Mouse (Mus musculus) kidney, postnatal 25 days (tissue): Measurements from ENCODE around the gene Fto.

Experiments used
- DNase-seq, 2 experiments: peaks; one replicate each; pipeline ENCODE4 v3.0.0; 2021; ENCODE audit warnings: mixed read lengths in 2 of 2

The Fto gene

DNA sequence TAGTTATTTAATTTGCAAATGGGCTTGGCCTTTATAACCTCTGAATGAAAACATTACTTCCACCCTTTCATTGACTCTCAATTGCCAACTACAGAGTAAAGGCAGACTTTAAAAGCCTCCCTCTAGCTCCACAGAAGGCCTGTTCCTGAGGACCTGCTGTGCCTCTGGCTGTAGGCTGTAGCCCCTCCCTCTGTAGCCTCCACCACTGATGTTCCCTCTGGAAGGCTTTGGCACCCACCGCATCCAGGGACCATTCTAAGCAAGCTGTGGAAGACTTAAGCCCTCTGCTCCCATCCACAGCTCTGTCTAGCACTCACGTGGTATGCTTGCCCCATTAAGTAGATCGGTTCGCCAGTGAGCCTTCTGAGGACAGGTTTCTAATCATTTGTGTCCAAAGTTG lies 258.7 kb downstream of the Fto start:
- no peak for DNase-seq

DNA sequence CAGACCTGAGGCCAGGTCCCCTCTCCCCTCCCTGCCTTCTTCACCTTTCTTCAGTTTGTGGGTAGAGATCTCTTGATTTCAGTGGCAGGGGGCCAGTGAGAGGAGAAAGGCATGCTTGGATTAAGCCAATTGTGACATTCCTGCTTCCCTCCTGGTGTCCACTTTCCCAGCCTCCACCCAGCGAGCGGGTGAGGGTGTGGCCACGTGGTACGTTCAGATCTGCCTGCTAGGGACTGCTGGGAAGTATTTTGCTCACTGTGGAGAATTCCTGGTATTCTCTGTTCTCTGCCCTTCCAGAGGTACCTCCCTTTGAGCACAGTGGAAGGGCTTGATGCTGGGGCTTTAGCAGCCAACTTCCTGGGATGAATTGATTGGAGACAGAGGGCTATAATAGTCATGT lies 259.3 kb downstream of the Fto start:
- peak; percentile 60 to 85 for DNase-seq

DNA sequence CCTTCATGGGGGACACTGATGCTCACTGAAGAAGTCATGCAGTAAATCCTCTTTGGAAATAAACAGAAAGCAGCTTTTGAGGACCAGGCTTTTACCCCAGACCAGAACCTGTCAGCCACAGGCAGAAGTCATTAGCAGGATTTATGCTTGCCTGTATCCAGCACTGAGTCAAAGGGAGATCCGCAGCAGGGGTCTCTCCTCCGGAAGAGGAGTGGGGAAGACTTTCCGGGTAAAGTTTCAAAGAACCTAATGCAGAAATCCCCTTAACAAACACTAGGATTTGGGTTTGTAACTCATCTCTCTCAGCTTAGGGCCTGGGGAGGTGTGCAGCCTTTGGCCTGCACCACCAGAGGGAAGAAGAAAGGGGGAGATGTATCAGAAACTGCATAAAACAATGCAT lies 262.3 kb downstream of the Fto start:
- no peak for DNase-seq

GRCm38 (mm10) chr8:91576086-91576917 lies 263.0 kb downstream of the Fto start:
- DNase-seq = no peak

DNA sequence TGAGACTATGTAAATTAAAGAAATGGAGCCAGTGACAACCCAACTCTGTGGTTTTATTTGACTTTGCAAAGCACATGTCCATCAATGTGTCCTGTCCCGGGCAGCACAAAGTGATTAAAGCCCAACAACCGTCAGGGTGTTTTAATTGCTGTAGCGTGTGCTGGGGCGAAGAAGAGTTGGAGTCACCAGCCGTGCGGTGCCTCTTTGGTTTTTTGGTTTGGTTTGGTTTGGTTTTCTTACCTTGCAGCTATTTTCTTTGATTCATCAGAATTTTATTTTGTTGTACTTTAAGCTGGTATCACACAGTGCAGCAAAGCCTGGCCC lies 263.6 kb downstream of the Fto start:
- DNase-seq = no peak

- no peak for DNase-seq
Measured at GRCm38 (mm10) chr8:91577605-91578004, 264.3 kb downstream of the Fto start.

GRCm38 (mm10) chr8:91584620-91585415 lies 271.5 kb downstream of the Fto start:
- DNase-seq = no peak

DNA sequence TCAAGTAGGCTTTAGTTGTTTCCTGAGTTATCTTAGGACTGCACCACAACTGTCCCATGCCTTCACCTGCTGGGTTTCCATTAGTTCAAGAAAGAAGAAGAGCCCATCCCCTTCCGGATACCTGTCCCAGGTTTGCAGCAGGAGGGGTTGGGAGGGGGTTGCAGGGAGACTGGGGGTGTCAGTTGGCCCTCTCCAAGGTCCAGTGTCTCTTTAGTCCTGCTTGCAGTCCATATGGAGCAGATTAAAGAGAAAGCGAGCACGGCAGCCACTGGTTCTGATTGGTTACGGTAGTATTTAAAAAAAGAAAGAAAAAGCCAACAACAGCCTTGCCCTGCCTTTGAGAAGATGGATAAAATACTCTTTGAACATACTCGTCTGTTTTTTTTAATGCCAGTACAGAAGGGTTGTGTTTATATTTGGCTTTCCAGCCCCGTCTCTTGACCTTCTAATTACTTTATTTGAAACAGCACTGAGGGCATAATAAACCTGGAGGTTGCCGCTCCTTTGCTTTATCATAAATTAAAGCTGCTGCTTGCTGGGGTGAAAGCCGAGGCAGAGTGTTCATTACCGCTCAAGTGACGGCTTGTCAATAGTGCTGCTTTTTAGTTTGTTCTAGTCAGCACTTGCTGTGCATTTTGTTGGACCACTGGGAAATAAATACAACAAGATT lies 279.2 kb downstream of the Fto start:
- no peak for DNase-seq

GRCm38 (mm10) chr8:91593202-91593781 lies 280.0 kb downstream of the Fto start:
- DNase-seq = no peak

- DNase-seq = no peak
Measured at GRCm38 (mm10) chr8:91599349-91599837, 286.1 kb downstream of the Fto start.

DNA sequence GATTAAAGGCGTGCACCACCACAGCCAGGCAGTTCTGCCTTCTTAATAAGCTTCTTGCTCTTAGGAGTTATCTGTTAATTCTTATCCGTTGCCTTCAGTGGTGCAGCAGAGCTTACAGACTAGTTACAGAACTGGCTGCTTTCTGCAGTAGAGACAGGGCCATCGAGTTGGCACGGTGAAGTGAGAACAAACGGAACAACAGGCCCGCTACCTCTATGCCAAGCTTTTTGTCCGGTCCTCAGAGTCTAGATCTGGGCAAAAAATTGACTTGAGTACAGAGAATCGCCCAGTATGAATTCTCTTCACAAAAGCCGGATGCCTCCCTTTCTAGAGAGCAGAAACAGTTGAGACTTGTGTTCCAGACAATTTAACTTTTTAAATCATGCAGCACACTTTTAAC lies 290.4 kb downstream of the Fto start:
- DNase-seq = no peak

GRCm38 (mm10) chr8:91605901-91606300 lies 292.6 kb downstream of the Fto start:
- DNase-seq = peak; percentile 29 to 63

GRCm38 (mm10) chr8:91607091-91607490 lies 293.8 kb downstream of the Fto start:
- DNase-seq = no peak

DNA sequence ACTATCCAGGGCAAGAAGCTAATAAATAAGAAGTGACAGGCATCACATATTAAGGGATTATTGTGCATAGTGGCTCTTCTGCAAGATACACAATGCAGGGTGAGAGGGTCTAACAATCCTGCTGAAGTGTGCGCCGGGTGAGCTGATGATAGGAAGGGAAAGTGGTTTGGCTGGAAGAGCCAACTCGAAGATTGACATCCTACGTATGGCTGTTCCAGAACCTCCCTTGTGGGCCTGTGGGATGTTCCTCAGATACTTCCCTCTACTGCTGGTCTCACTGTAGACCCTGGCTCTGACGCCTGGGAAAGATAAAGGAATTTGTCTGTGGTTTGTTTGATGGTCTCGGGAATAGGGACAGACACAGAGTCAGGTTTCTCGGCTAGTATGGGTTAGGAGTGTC lies 297.9 kb downstream of the Fto start:
- no peak for DNase-seq

DNA sequence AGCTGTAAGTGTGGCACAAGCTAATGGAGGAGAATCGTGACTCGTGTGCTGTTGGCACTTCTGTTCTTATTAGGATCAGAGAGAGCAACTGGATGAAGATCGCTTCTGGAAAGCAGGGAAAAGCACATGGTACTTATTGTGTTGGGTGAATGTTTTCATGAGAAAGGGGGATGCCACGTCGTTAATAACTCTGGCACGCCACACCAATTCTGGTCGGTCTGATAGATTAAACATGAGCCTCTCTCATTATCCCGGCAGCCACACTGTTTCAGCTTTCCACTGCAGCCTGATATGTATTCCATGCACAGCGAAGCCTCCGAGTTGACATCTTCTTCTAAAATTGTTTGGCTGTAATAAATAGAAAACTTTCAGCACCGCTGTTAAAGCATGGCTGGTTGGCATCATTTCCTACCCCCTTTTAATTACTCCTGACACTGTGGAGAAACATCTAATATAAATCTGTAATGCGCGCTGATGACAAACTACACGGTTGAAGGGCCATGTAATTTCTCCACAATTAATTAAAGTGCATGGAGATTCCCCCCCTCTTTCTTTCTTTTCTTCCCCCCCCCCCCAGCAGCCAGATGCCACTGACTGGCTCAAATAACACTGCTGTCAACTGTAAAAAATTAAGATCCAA lies 298.5 kb downstream of the Fto start:
- no peak for DNase-seq

DNA sequence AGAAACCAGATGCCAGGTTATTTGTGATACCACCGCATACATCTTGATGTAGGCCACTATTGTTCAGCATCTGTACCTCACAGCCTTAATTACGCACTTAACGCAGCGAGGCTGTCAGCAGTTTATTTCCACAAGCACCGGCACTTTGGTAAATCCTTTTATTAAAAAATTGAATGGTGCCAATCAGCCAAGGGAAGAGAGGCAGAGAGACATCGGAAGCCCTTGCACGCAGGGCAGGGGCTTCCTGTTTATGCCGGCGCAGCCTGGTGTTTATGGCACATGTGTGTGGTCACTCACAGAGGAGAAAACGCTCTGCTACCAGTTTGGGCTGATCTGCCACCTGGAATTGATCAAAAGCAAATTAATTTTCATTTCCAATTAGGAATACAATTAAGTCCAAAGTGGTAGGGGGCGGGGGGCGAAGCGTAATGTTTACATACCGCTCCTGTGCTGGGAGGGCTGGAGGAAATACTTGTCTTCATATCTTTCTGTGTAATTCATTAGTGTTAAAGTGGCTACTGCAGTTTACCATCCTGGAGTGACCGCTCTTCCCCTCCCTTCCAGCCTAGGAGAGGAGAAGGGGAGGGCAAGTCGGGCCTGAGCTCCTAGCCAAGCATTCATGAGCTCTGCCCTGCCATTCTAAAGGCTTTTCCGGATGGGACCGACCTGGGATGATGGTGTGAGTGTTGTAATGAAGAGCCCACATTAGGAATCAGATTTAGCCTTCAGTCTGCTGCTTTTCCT lies 299.2 kb downstream of the Fto start:
- no peak for DNase-seq

DNA sequence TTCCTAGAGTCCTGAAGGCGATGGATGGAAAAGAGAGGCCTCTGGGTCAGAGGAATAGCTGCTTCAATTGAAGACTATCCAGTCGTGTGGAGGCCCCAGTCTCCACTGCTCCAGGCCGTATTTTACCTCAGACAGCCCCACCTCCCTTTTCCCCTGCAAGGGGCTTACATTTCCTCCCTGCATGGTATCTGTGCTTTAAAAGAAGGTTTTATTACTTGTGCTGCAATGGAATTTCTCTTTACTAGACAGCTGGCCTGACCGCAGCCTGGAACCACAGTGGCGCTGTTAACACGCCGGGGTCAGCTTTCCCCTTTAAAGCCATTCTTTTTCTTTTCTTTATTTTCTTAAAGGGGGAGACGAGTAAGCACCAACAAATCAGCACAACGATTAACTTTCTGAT lies 300.3 kb downstream of the Fto start:
- DNase-seq = no peak

DNA sequence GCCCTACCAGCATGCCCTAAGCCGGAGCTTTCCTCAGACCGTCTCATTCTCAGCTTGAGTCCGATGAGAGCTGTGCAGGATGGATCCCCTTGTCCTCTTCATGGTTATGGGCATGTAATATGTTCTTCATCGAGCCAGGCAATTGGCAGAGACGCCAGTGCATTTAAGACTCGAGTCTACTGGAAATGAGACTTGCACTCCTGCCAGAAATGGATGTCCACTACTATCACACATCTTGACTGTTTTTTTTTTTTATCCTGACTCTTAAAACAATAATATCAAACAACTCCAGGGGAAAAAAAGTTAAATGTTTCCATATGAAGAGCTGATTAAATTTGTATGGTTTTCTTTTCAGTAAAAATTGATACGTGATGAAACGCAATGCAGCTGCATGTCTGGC lies 301.9 kb downstream of the Fto start:
- no peak for DNase-seq

- DNase-seq = peak in 1 of 2 experiments; percentile 5
Measured at GRCm38 (mm10) chr8:91615781-91616683, 302.7 kb downstream of the Fto start.

GRCm38 (mm10) chr8:91617772-91618171 lies 304.4 kb downstream of the Fto start:
- DNase-seq = no peak

DNA sequence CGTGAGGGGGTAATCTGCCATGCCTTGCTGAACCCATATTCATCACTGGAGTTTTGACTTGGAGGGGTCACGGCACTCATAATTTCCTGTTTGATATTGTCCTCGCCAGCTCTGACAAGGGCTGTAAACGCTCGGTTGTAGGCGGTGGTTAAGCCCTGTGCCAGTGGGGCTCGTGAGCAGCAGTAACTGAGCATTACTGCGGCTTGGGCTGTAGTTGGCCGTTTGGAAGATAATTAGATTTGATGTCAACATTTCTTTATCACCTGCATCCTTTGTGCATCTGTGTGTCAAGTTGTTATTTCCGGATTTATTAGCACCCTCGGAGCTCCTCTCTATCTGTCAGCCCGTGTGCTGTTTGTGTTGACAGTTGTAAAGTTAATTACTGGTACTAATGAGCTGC lies 309.4 kb downstream of the Fto start:
- DNase-seq = no peak
